Mouse (Mus musculus): ENCODE results near the gene Gm13694.
"Not testable (repeated sequence)": the region's sequence is repeated elsewhere in the genome, so short reads cannot be mapped to it uniquely, and the experiment has no call there.

DNA sequence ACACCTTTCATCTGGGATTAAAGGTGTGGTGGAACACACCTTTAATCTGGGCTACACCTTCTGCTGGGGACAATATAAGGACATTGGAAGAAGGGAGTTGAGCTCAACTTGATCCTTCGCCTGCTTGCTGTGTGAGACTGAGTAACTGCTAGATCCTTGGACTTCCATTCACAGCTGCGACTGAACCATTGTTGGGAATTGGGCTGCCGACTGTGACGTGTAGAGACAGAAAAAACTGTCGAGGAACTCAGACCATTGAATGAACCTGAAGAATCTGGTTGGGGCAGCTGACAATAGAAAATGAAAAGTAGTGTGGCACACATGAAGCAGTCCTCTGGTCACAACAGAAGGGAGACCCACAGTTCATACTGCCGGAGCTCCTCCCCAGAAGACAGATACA lies 11.5 kb downstream of the Gm13694 start, which contains the start of gene Gm13691:
- TF ChIP-seq HCFC1 (IDR thresholded peaks at IDR 0.05; ENCODE audit: borderline replicate concordance, insufficient read depth, low read length); ZNF384 (IDR thresholded peaks at IDR 0.05; ENCODE audit: low read depth, low read length); CHD2 (IDR thresholded peaks at IDR 0.05; ENCODE audit: low read depth, low read length); ZC3H11A (IDR thresholded peaks at IDR 0.05; ENCODE audit: borderline replicate concordance, low read depth, low read length); MAFK (IDR thresholded peaks at IDR 0.05; ENCODE audit: insufficient read depth, low read depth, low read length): not testable (repeated sequence)

All from ES-E14 (cell line).